Mouse (Mus musculus) lung, embryonic 15.5 days (tissue): ENCODE measurements around the gene Adamtsl2. TPM values are rescaled to one million over a fixed set of nuclear protein-coding genes. Genes with fewer than 3 reads are reported as not detected.

Experiments
- ATAC-seq: fragments of 200-750 bp; cut with Nextera tagmentation; 2 replicates; pipeline ENCODE4 v1.8.0; 2017; ENCODE audit warnings: moderate number of reproducible peaks, borderline replicate concordance; ENCODE audit not compliant: low FRiP score, low TSS enrichment; ENCODE audit errors: extremely low read depth
- H3K27ac ChIP-seq: fragments of 300-500 bp; sonication (generic); 2 replicates; pipeline ENCODE4 v1.5.1; 2015; ENCODE audit warnings: moderate library complexity, mild to moderate bottlenecking, inconsistent platforms
- H3K27me3 ChIP-seq: fragments of 300-500 bp; sonication (generic); 2 replicates; pipeline ENCODE4 v1.6.1; 2015; ENCODE audit warnings: inconsistent platforms
- H3K36me3 ChIP-seq: fragments of 300-500 bp; sonication (generic); 2 replicates; pipeline ENCODE4 v1.6.1; 2015; ENCODE audit warnings: inconsistent platforms
- H3K4me1 ChIP-seq: fragments of 300-500 bp; sonication (generic); 2 replicates; pipeline ENCODE4 v1.6.1; 2015; ENCODE audit warnings: inconsistent platforms
- H3K4me2 ChIP-seq: fragments of 300-500 bp; sonication (generic); 2 replicates; pipeline ENCODE4 v1.6.1; 2015; ENCODE audit warnings: inconsistent platforms, mild to moderate bottlenecking, moderate library complexity
- H3K4me3 ChIP-seq: fragments of 300-500 bp; sonication (generic); 2 replicates; pipeline ENCODE4 v1.5.1; 2015; ENCODE audit warnings: mild to moderate bottlenecking, inconsistent platforms
- H3K9ac ChIP-seq: fragments of 300-500 bp; sonication (generic); 2 replicates; pipeline ENCODE4 v1.6.1; 2015; ENCODE audit warnings: inconsistent platforms
- H3K9me3 ChIP-seq: fragments of 300-500 bp; sonication (generic); 2 replicates; pipeline ENCODE4 v1.6.1; 2016; ENCODE audit warnings: inconsistent platforms
- WGBS: fragments of 180-500 bp; shearing (Covaris S2); methylation state at CpG from one replicate; pipeline ENCODE4 v1.1.7; 2015; 5-methylcytosine and 5-hydroxymethylcytosine counted together
- polyA plus RNA-seq: library from polyadenylated mRNA; unstranded; fragments of >200 nt; fragmentation: Nextera tagmentation; extraction: Ambion mirVana; gene quantifications from 2 replicates; pipeline ENCODE4 v1.2.1, GENCODE M21; 2015

Gene Adamtsl2
- polyA plus RNA-seq, 1 experiment from 2014 or later = 27.4 TPM

DNA sequence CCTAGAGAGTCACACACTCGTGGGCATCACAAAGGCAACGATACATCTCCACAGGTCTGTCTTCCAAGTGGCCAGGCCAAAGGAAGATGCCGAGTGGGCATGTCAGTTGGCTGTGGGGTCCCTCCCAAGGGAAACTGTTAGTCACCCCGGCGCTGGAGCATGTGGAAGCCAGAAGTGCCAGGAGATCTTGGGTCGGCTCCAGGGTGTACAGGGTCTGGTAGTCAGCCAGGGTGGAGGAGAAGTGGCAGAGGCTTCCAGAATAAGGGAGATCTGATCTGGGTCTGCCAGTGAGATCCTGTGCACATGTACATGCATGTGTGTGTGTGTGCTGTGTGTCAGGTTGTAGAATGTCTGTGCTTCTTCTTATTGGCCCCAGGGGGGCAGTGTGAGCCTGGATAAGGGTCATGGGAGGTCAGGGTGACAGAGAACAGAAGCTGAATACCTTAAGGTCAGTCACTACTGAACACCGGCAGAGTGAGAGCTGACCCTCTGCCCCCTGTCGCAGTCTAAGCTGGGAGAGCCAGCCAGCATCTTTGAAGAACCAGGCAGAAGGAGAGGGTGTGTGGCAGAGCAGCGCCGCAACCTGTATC is 1.4 kb upstream of the Adamtsl2 start:
- Histone ChIP-seq H3K4me2 (no peak overlapping the region), H3K9me3 (no peaks in the 10 kb centered on the region), H3K4me1 (peaks cover 42% of the 10 kb centered on the region), H3K27me3 (peaks cover 6% of the 10 kb centered on the region; the same call in 1 of the 2 replicates), H3K36me3 (no peaks in the 10 kb centered on the region), H3K4me3 (no peak overlapping the region), H3K9ac (no peak overlapping the region), H3K27ac (no peak overlapping the region)
- no peak for ATAC-seq
- 55% methylated on average over 10 of the region's 10 CpGs for WGBS

DNA sequence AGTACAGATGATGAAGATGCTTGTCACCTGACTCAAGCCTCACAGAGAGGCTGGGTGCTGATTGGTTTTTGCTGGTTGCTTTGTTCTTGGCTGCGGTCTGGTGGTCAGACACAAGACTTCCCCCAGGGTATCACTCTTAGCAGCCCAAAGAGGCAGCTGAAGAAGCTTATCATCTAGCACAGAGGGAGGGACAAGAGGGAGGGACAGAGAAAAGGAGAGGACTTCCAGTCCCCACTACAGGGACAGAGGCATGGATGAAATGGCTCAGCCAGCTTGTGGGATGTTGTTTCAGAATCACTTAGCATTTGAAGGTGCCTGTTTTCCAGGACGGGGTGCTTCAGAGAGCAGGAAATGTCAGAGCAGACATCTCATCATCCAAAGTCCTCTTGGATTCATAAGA is 867 bp upstream of the Adamtsl2 start:
- peak overlapping the region; percentile 34 for H3K27ac ChIP-seq
- no peak overlapping the region for H3K9ac ChIP-seq
- no peak overlapping the region for H3K4me2 ChIP-seq
- peaks cover 6% of the 10 kb centered on the region; the same call in 1 of the 2 replicates for H3K27me3 ChIP-seq
- WGBS = 39% methylated on average over 2 of the region's 2 CpGs
- no peak overlapping the region for H3K4me3 ChIP-seq
- H3K4me1 ChIP-seq = peaks cover 42% of the 10 kb centered on the region
- H3K36me3 ChIP-seq = no peaks in the 10 kb centered on the region
- H3K9me3 ChIP-seq = no peaks in the 10 kb centered on the region
- no peak for ATAC-seq

DNA sequence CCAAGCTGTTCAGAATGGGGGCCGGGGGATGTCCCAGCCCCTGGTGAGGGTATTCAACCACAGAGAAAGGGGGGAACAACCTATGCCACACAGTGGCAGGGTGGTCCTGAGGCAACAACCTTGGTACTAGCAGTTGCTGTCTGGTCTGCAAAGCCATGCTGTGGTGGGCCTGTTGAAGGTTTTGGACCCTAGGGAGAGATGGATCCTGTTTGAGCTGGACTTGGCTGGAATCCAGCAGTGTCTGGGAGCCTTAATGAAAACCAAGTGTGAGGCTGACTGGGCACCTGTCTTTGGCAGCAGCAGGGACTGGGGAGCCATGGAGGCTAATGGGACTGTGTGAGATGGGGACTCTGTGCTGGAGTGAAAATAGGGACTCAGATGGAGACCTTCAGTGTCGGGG is 470 bp downstream of the Adamtsl2 start:
- 0 out of 2 replicates have a peak, but pooled peaks have one; percentile 1 for ATAC-seq
- peak overlapping the region; percentile 30 for H3K9ac ChIP-seq
- H3K4me3 ChIP-seq = peak overlapping the region; percentile 27
- H3K9me3 ChIP-seq = no peaks in the 10 kb centered on the region
- WGBS = 42% methylated on average over 2 of the region's 2 CpGs
- peak overlapping the region; percentile 48 for H3K4me2 ChIP-seq
- H3K4me1 ChIP-seq = peaks cover 50% of the 10 kb centered on the region
- peaks cover 6% of the 10 kb centered on the region; the same call in 1 of the 2 replicates for H3K27me3 ChIP-seq
- H3K27ac ChIP-seq = peak overlapping the region; percentile 34
- no peaks in the 10 kb centered on the region for H3K36me3 ChIP-seq

DNA sequence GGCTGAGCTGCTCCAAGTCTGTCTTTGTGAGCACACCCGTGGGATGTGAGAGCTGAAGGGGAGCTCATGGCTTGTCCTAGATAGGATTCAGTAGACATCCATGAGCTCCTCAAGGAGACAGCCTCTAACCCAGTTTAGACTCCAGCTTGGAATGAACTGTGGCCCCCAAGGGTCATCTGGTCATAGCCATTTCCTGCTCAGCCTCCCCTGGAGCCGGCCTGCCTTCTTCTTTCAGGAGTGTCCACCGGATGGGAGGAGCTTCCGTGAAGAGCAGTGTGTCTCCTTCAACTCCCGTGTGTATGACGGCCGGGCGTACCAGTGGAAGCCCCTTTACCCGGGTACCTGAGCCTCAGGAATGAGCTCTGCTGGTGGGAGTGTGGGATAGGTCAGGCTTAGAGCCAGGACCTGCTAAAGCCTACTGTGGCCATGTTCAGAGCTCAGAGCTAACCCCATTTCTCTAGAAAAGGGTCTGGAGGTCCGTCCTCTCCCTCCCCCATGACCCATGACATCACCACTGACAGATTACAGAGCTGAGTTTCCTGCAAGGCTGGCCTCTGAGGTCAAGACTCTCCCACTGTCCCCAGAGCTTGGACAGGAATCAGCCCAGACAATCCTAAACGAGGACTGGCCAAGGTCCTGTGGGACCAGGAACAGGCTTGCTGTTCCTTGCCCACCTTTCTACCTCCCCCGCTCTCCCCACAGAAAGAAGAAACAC is 4.7 kb downstream of the Adamtsl2 start:
- 58% methylated on average over 12 of the region's 12 CpGs for WGBS
- no peaks in the 10 kb centered on the region; the same call in 1 of the 2 replicates for H3K27me3 ChIP-seq
- H3K9me3 ChIP-seq = no peaks in the 10 kb centered on the region
- H3K27ac ChIP-seq = no peak overlapping the region
- ATAC-seq = no peak
- no peak overlapping the region for H3K4me3 ChIP-seq
- no peaks in the 10 kb centered on the region for H3K36me3 ChIP-seq
- no peak overlapping the region for H3K4me2 ChIP-seq
- H3K4me1 ChIP-seq = peaks cover 66% of the 10 kb centered on the region
- H3K9ac ChIP-seq = no peak overlapping the region

DNA sequence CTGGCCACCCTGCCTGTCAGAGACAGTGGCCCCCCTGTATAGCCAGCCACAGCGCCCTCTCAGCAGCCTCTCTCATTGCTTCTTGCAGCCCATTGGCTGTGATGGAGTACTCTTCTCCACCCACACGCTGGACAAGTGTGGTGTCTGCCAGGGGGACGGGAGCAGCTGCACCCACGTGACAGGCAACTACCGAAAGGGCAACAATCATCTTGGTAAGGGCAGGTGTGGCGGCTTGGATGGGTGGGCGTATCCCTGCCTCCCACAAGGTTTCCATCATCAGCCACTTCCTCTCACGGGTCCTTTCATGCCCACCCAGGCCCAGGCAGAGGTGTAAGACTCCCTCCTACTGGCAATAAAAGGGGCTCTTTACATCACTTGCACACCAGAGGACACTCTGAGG is 5.8 kb downstream of the Adamtsl2 start:
- ATAC-seq = no peak
- Histone ChIP-seq H3K9ac (no peak overlapping the region), H3K4me2 (no peak overlapping the region), H3K27ac (0 out of 2 replicates have a peak overlapping the region, but pooled peaks have one; percentile 42), H3K27me3 (no peaks in the 10 kb centered on the region; the same call in 1 of the 2 replicates), H3K4me1 (peaks cover 63% of the 10 kb centered on the region), H3K36me3 (no peaks in the 10 kb centered on the region), H3K4me3 (no peak overlapping the region), H3K9me3 (no peaks in the 10 kb centered on the region)
- 31% methylated on average over 8 of the region's 8 CpGs for WGBS

DNA sequence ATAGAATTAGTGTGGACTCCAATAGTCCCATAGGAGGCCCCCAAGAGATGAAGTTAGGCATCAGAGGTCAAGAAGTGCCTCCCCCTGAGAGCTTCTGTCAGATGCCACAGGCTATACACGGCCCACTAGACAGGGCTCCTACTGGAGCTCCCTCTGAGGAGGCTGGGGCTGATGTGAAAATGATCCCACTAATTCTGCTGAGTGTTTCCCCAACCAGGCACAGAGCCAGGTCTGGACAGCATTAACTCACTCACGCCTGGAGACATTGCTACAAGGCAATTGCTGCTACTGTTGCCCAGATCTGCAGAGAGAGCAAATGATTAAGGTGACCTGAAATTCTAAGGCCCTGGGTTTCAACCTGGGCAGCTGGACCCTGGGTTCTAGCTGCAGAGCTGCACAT is 6.6 kb downstream of the Adamtsl2 start:
- Histone ChIP-seq H3K9me3 (no peaks in the 10 kb centered on the region), H3K4me3 (no peak overlapping the region), H3K9ac (no peak overlapping the region), H3K4me2 (no peak overlapping the region), H3K27me3 (no peaks in the 10 kb centered on the region; the same call in 1 of the 2 replicates), H3K4me1 (peaks cover 63% of the 10 kb centered on the region), H3K36me3 (no peaks in the 10 kb centered on the region), H3K27ac (peak overlapping the region; percentile 42; the same call in 1 of the 2 replicates)
- 17% methylated on average over 2 of the region's 2 CpGs for WGBS
- ATAC-seq = no peak

DNA sequence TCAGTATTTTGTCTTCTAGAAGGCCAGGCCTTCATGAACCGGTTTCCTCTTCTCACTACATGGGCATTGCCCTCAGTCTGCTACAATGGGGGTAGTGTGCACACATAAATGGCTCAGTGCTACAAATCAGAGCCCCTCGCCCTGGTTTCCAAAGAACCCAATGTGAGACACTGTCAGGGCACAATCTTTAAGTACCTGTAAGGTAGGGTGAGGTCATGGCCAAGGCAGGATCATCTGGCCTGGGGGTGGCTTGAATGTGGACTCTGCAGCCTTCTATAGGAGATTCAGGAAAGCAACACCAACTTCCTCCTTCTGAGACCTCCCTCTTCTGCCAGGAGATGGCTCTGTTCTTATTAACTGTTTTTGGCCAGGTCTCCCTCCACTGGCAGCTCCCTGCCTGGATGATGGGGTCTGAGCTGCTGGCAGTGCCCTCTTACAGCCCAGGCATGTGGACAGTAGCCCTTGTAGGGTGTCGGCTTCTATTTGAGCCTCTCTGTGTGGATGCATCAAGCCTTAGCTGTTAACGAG is 7.4 kb downstream of the Adamtsl2 start:
- no peaks in the 10 kb centered on the region for H3K36me3 ChIP-seq
- peaks cover 63% of the 10 kb centered on the region for H3K4me1 ChIP-seq
- no peak for ATAC-seq
- no peak overlapping the region for H3K4me2 ChIP-seq
- no peaks in the 10 kb centered on the region; the same call in 1 of the 2 replicates for H3K27me3 ChIP-seq
- no peak overlapping the region for H3K4me3 ChIP-seq
- no peaks in the 10 kb centered on the region for H3K9me3 ChIP-seq
- H3K27ac ChIP-seq = no peak overlapping the region
- no peak overlapping the region for H3K9ac ChIP-seq
- 58% methylated on average over 4 of the region's 4 CpGs for WGBS

DNA sequence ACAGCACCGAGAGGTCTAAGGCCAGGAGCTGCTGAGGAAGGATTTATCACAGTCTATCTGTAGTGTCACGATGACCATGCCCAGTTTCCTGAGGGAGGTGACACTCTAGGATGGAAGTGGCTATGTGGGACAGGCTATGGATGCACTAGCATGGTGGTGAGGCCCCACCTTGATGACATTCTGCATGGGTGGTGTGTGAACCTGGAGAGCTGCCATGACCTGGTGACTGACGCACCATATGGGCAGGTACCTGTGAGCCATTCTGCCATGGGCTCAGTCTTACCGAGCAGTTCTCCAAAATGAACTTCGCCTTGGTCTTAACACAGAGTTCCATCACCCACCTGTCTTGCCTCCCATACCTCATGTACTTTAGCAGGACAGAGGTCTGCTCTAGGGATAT is 8.4 kb downstream of the Adamtsl2 start:
- no peak for ATAC-seq
- no peak overlapping the region for H3K9ac ChIP-seq
- H3K4me3 ChIP-seq = no peak overlapping the region
- peaks cover 63% of the 10 kb centered on the region for H3K4me1 ChIP-seq
- H3K36me3 ChIP-seq = no peaks in the 10 kb centered on the region
- no peak overlapping the region for H3K4me2 ChIP-seq
- 79% methylated on average over 5 of the region's 5 CpGs for WGBS
- no peaks in the 10 kb centered on the region; the same call in 1 of the 2 replicates for H3K27me3 ChIP-seq
- H3K9me3 ChIP-seq = no peaks in the 10 kb centered on the region
- H3K27ac ChIP-seq = peak overlapping the region; percentile 92

DNA sequence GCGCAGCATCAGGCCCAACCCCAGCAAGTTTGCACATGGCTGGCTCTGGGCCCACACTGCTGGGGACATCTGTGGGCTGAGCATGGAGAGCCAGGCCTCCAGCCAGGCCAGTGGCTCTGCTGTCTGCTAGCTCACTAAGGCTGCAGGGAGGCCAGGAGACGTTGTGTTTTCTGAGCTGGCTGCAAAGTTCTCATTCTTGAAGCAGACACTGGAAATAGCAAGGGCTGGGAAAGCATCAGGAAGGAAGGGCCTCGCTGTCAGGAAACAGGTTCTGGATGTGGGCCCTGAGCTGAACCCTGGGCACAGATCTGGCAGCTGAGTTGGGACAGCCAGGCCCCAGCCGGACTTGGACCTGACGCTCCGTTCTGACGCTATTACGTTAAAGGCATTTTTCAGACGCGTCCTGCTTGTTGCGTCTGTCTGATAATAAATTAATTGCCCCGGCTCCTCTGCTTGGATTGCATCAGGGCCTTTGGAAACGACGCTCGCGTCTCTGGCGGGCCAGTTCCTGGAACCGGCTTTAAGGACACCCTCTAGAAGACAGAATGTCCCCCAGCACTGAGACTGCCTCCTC is 9.0 kb downstream of the Adamtsl2 start:
- no peaks in the 10 kb centered on the region for H3K9me3 ChIP-seq
- no peak overlapping the region for H3K4me3 ChIP-seq
- no peaks in the 10 kb centered on the region for H3K27me3 ChIP-seq
- WGBS = 31% methylated on average over 18 of the region's 18 CpGs
- H3K4me2 ChIP-seq = 0 out of 2 replicates have a peak overlapping the region, but pooled peaks have one; percentile 1
- peak overlapping the region; percentile 92 for H3K27ac ChIP-seq
- H3K9ac ChIP-seq = 0 out of 2 replicates have a peak overlapping the region, but pooled peaks have one; percentile 10
- peaks cover 63% of the 10 kb centered on the region for H3K4me1 ChIP-seq
- peak; percentile 88 for ATAC-seq
- H3K36me3 ChIP-seq = no peaks in the 10 kb centered on the region

DNA sequence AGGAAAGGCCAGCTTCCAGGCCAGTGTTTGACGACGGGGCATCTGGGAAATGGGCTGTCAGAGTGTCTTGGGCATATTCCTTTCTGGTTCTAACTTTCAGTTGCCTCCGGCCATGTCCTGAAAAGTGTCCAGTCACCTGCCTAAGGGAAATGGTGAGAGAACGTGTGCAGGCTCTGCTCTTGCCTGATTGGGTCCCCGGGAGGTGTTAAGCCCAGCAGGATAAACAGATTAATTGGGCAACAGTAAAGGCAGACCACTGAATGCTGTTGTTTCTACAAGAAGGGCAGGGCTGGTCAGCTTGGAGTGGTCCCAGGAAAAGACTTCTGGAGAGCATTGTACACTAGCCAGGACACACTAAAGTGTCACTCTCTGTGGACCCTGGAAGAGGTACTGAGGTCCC is 9.5 kb downstream of the Adamtsl2 start:
- WGBS = 46% methylated on average over 5 of the region's 5 CpGs
- Histone ChIP-seq H3K9ac (0 out of 2 replicates have a peak overlapping the region, but pooled peaks have one; percentile 10), H3K4me2 (0 out of 2 replicates have a peak overlapping the region, but pooled peaks have one; percentile 1), H3K4me3 (no peak overlapping the region), H3K9me3 (no peaks in the 10 kb centered on the region), H3K4me1 (peaks cover 60% of the 10 kb centered on the region), H3K36me3 (no peaks in the 10 kb centered on the region), H3K27ac (peak overlapping the region; percentile 92), H3K27me3 (no peaks in the 10 kb centered on the region)
- no peak for ATAC-seq

DNA sequence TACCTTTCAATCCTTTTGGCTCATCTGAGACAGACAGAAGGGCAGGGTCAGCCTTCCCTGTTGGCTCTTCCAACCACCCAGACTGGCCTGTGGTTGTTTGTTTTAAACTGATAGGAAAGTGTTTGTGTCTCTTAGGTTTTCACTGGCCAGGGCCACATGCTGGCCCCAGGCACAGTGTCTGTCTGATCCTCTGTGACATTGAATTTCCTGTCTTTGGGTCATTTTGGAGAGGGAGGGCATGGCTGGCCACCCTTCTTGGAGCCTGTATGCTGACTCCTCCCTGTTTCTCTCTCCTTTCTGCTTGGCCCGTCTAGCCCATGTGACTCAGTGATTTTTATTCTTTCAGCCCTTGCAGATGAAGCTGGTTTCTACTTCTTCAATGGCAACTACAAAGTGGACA is 10.1 kb downstream of the Adamtsl2 start:
- Histone ChIP-seq H3K36me3 (no peaks in the 10 kb centered on the region), H3K4me2 (no peak overlapping the region), H3K9me3 (no peaks in the 10 kb centered on the region), H3K4me3 (no peak overlapping the region), H3K27ac (peak overlapping the region; percentile 92), H3K4me1 (peaks cover 54% of the 10 kb centered on the region), H3K9ac (no peak overlapping the region), H3K27me3 (no peaks in the 10 kb centered on the region)
- WGBS = 36% methylated on average over 1 of the region's 1 CpGs
- no peak for ATAC-seq
